Mouse (Mus musculus) olfactory bulb, adult 2 months (tissue): Measurements from ENCODE around the gene Apela.

Source experiments
- CTCF ChIP-seq: fragments of 200-500 bp; IDR thresholded peaks from 2 replicates; pipeline ENCODE4 v1.5.1; 2012; ENCODE audit warnings: low read depth, mild to moderate bottlenecking, low read length, moderate library complexity; ENCODE audit not compliant: insufficient read depth
- POLR2A ChIP-seq: fragments of 200-500 bp; IDR thresholded peaks from 2 replicates; pipeline ENCODE4 v1.6.1; 2012; ENCODE audit warnings: mild to moderate bottlenecking, low read depth, low read length, moderate library complexity; ENCODE audit not compliant: insufficient read depth

GRCm38 (mm10) chr8:65047193-65047592 lies 10.1 kb upstream of the Apela start:
- no peak for TF ChIP-seq CTCF
- no peak for TF ChIP-seq POLR2A
